Mouse (Mus musculus) lung, postnatal 25 days (tissue): ENCODE data around the gene Gm44511.
"Not testable (repeated sequence)": the region's sequence is repeated elsewhere in the genome, so short reads cannot be mapped to it uniquely, and the experiment has no call there.

Experiments
- DNase-seq: peaks from one replicate; pipeline ENCODE4 v3.0.0; 2022; ENCODE audit warnings: low spot score

The Gm44511 gene

DNA sequence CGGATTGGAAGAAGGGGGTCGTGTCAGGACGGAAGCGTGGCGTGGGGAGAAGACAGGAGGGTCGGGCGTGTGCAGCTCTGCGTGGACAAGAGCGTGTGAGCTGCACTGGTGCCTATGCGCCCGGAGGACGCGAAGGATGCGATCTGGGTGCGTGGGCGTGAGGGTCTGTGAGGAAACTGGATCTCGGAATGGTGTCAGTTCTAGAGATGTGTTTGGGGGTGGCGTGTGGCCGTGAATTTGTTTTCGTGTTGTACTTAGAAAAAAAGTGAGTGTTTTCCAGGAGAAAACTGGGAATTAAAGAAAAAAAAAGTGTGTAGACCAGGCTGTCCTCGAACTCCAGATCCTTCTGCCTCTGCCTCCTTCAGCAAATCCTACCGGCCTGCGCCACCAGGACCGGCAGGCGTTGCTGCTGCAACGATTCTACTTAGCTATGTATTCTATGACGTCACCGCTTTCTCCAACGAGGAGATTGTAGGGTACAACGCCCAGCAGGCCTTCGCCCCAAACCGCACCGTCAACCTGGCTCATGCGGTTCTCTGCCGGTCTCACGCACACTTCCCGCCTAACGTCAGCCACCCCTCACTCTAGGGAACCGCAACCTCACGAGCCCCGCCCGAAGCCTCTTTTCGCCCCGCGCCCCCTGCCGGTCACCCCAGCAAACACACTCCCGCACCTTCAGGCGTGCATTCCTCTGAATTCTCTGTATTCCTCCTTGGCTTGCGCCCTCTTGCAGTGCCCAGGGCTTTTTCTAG lies 26.8 kb downstream of the Gm44511 start:
- DNase-seq: peak; percentile 89

DNA sequence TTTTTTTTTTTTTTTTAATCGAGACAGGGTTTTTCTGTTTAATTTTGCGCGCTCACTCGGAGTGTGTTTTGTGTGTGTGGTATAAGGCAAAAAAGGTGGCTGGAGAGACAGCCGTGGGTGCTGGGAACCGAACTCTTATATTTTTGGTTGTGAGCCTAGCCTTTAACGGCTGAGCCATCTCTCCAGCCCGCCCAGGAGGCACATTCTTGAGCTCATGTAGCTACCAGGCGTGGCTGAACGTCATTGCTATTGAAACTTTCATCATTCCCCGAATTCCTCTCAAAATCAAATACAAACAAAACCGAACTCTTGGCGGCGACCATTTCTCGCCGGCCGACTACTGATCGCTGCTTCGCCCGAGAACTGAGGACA lies 27.4 kb downstream of the Gm44511 start:
- DNase-seq: peak; percentile 81

DNA sequence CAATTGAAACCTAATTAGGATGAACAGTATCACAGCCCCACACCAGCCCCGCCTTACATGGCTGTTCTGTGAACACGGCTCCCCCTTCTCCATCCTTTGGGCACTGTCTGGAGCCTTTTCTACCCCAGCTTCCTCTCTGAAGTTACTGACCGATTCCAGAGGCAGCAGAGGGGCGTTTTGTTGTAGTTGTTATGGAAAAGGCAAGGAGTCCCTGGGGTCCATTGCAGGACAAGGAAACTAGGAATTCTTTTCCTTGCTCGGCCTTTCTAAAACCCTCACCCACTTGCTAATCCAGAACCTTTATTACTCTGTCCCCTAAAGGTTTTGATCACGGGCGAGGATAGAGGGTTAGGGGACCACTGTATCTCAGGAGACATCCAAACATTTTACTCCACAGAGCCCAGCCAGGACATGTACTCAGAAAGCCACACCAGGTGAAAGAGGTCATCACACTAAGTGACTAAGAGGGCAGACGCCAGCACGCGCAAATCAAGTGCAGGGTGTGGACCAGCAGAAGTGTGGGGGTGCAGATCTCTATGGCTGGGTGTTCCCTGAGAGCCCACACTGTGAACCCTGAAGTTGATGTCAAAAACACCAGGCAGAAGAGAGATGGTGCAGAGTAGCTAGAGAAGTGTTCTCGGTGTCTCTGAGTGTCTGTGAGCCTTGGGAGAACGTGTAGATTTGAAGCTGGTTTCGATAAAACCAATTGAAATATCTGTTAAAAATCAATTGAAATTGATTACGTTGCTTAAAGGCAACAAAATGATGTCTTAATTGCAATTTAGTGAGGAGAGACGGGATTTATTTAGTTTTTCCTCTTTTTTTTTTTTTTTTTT lies 28.0 kb downstream of the Gm44511 start:
- DNase-seq: peak; percentile 29

DNA sequence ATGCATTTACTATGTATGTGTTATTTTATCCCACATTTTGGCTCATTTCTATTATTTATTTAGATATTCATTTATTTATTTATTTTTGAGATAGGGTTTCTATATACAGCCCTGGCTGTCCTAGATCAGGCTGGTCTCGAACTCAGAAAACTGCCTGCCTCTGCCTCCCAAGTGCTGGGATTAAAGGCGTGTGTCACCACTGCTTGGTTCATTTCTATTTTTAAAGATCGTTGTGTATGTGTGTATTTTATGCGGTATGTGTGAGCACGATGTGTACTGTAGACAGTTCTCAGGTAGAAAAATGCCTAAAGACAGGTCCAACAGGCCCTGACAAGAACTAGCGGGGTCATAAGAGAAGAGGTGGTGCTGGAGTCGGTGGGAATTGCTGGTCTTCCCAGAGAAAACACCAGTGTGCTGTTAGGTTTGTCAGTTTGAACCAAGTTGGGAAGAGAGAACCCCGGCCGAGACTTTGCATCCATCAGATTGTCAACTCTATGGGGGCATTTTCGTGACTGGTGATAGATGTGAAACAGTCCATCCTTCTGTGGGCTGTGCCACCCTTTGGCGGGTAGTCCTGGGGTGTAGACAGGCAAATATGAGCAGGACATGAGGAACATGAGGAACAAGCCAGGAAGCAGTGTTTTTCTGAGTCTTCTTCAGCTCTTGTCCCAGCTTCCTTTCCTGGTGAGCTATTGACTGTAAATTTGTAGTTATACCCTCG lies 28.8 kb downstream of the Gm44511 start:
- DNase-seq: no peak

DNA sequence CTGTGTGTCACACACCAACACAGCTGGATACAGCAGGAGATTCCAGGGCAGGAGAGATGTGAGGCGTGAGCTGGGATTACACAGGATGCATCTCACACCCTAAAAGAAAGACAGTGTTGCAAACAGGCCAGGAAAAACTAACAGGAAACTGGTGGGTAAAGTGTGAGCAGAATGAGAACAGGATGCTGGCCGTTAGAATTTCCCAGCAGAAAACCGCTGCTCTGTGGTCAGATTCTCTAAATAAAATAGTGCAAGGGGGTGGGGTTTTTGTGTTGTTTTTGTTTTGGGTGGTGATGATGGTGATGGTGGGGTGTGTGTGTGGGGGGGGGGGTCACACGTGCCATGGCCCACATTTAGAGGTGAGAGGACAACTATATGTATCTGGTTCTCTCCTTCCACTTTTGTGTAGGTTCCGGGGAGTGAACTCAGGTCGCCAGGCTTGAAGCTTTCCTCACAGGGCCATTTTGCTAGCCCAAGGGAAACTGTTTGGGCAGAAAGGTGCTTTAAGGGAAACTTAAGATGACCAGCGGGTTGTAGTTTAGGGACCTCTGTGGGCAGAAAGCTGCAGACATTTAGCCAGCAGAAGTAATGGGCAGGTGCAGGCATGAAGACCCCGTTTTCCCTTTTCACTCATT lies 29.7 kb downstream of the Gm44511 start:
- no peak for DNase-seq

DNA sequence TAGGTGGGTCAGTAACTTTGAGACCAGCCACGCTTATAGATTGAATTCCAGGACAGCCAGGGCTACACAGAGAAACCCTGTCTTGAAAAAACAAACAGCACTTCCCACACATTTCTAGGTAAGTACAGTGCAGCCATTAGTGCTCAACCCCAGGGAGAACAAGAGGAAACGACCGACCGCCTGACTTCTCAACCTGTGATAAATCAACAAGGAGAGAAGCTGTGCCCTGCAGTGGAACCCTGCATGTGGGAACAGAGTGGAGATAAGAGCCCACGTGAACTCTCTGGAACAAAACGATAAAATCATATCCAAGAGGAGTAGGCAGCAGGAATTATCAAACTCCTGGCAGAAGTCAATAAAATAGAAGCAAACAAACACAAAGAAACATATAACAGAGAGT lies 32.4 kb downstream of the Gm44511 start:
- DNase-seq: no peak

DNA sequence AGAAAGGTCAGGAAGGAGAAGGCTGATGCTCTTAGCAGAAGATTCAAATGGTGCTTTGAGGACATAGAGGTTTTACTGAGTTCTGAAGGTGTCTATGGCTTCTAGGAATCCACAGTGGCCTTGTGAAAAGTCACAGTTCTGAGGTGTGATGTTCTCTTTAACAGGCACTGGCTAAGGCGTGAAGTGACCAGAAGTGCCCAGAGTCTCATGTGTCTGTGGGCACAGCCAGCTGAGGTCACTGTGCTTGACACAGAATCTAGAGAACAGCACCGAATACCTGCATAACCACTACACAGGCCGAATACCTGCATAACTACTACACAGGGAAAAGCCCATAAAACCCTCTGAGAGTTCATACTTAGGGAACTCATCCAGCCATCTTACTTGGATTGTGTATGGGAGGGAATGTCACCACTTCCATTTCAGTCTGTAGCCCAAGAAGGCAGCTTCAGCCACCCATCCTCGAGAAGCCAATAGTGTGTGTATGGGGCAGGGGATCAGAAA lies 35.6 kb downstream of the Gm44511 start:
- not testable (repeated sequence) for DNase-seq

DNA sequence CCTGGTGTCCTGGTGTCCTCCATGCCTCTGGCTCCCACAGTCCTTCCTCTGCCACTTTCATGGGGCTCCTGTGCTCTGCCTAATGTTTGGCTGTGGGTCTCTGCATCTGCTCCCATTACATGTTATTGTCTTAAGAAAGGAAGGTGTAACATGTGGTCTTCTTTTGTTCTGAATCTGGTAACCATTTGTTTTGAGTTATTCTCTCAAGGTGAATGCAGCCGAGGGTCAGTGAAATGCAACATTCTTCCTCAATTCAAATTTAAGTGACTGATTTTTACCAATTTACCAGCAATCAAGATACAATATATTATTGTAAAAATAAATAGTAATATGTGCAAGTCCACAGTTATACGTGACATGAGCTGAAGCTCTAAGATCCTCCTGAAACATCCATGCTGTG lies 37.0 kb downstream of the Gm44511 start, which contains the start of gene Klrb1c:
Gene Klrb1c (minus strand): TSS at position 101 of the 400 bp plus-strand sequence.
- DNase-seq: no peak

DNA sequence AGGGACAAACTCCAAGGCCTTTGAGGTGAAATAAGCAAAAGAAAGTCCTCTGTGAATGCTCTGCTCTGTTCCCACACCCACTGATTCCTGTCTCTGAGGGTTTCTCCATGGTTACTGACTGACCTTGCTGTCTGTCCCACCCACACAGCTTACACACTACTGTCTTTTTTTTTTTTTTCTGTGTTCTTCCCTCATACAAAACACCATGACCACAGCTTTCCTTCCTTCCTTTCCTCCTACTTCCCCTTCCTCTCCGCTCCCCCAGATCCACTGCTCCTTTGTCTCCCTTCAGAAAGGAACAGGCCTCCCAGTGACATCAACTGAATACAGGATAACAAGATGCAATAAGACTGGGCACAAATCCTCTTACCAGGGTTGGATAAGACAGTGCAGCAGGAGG lies 37.6 kb downstream of the Gm44511 start:
- DNase-seq: no peak

DNA sequence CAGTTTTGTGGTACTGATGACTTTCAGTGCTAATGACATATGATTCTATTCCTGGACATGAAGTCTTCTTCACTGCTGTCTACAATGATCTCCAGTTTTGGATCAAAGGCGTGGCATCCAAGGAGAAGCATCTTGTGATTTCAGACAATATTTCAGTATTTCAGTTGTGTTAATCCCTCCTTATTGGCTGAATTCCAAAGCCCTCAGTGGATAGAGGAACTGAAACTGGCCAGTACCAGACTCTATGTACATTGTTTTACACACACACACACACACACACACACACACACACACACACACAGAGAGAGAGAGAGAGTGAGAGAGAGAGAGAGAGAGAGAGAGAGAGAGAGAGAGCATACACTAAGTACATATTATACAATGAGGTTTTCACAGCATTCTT lies 39.7 kb downstream of the Gm44511 start:
- not testable (repeated sequence) for DNase-seq

DNA sequence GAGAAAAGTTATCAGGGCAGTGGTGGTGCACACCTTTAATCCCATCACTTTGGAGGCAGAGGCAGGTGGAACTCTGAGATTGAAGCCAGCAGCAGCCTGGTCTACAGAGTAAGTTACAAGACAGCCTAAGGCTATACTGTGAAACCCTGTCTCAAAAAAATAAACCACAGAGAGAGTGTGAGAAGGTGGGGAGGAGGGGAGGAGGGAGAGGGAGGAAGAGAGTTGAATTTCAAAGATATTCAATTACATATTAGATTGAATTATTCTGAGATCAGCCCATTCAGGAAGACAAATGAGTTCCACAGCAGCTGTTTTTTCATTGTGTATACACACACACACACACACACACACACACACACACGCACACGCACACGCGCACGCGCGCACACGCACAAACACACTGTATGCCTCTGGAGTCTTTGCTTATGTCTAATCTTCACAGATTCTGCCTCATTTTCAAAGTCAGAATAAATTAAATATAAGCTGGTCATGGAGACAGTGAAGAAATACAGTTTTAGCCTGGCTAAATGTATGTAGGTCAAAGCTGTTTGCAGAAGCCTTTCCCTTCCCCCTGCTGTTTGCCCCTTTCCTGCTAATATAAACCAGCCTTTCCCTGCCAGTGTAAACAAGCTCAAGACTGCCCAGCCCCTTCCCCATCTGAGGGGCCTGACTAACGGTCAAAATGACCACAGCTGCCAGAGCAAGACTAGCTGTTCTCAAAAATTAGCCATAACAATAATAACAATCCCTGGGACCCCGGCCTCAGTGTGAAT lies 56.4 kb downstream of the Gm44511 start:
- DNase-seq: no peak

DNA sequence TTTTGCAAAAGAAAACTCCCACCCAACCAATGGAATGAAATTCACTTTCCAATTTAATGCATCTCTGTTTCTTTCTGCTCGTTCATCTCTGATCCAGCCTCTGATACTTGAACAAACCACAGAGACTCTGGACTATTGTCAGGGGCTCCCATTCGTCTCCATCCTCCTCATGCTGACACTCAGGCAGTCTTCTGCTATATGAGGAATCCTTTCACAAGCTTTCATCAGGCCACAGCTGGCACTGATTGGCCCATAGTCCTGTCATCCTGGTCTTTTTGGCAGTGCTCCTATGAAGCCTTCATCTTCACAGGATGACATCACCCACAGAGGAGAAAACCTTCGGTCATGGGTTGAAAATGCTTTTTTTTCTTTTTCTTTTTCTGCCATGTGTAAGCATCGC lies 58.1 kb downstream of the Gm44511 start:
- DNase-seq: no peak

DNA sequence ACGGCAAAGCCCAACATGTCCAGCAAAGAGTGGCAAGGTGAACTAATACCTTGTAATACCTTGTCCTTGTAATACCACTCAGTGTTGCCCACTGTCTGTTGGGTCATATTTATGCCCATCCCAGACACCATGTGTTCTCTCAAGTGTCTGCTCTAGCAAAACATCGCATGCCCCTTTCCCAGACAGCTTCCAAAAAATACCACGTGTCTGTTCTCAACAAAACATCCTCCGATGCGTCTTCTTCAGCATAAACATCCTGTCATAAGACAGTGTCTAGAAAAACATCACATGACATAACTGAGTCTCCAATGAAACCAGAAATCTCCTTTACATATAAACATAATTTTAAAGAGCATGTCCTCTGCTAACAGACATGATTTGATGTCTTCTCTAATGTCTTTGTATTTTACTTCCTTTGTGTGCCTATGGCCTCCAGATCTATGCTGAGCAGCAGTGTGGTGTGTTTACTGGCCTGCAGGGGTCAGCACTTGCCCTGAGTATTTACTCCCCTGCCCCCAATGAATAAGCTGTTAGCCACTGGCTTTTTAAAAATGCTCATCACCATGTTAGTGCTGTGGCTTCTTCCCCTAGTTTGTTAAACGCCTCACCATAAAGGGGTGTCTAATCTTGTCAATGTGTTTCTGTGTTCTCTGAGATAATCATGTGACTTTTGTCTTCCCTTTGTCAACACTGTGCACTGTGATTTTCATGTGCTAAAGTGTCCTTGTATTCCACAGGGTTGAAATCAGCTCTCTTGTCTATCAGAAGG lies 59.4 kb downstream of the Gm44511 start:
- DNase-seq: peak; percentile 60

DNA sequence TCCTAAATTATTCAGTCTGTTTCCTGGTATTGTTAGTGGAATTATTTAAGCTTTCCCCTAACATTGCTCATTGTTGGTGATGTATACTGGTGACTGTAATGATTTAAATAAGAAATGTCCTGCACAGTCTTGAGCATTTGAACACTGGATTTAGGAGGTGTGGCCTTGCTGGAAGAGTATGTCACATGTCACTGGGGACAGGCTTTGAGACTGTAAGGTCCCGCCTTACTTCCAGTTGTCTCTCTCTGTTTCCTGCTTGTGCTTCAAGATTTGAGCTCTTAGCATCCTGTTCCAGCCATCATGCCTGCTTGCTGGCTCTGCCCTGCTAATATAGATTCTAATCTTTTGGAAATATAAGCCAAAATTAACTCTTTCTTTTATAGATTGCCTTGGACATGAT lies 60.9 kb downstream of the Gm44511 start:
- no peak for DNase-seq

DNA sequence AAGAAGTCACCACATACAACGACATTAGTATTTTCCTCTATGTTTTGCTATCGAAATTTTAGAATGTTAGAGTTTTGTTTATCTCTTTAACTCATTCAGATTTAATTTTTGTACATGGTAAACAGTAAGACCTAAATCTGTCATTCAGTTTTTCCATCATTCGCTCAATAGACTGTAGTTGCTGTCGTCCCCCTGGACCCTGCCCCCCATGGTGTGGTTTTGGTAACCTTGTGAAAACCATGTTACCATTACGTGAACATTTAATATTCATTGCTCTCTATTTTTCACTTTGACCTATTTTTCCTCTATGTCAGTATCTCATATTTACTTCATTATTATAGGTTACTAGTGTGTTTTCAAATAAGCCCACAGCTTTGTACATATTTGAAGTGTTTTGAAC lies 61.5 kb downstream of the Gm44511 start:
- no peak for DNase-seq

DNA sequence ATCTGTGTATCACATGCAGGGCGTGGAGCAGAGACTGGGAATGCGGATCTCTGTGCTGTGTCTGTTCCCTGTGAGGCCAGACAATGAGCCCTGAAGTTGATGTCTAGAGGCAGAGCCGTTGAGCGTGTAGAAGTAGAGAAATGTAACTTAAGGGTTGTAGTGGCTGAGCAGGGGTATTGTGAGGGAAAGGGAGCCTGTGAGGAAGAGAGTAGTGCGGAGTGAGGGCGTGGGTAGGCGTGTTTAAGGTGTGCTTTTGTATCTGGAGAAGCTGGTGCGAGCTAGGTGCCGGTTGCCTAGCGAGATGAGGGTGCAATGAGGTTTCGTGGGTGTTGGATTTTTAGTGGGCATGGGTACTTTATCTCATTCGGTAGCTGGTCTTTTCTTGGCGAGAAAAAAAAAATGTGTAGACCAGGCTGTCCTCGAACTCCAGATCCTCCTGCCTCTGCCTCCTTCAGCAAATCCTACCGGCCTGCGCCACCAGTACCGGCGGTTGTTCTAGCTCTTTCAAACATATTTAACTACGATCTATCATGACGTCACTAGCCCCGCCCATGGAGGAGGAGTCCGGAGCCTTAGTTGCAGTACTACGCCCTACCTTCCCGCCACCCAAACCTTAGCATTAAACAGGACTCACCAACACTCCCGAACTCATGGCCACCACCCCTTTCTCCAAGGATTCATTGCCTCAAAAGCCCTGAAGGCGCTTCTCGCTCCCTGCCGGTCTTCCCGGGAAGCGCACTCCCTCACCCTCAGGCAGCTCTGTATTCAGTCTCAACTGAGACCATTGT lies 62.2 kb downstream of the Gm44511 start:
- DNase-seq: peak; percentile 98

DNA sequence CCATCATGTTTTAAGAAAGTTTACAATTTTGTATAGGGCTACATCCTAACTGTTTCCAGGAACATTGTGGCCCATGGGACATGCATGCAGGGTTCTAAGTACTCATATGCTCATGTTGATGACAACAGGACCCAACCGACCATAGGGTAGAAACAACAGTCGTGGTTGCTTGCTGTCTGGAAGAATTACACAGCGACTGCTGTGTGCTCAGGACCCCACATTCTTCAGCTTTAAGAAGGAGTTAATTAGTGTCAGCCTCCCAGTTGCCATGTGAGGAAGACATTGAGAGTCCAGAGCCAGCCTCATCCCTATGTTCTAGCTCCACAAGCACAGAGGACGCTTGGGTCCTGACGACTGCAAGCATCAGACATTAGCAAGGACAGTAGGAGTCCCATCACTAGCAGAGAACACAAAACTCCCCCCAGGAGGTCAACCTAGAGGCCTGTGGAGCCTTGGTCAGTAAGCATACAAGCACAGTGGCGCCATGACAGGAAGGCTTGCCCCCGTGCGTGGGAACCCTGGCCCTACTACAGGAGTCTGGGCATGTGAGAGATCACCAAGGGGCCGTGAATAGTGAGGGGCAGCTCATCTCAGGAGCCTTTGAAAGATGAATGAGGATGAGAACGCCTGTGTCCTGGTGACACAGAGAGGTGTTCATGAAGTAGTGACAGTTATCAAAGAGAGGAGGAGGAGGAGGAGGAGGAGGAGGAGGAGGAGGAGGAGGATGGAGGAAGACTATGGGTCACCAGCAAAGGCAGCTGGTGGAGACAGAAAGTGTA lies 63.0 kb downstream of the Gm44511 start:
- not testable (repeated sequence) for DNase-seq

DNA sequence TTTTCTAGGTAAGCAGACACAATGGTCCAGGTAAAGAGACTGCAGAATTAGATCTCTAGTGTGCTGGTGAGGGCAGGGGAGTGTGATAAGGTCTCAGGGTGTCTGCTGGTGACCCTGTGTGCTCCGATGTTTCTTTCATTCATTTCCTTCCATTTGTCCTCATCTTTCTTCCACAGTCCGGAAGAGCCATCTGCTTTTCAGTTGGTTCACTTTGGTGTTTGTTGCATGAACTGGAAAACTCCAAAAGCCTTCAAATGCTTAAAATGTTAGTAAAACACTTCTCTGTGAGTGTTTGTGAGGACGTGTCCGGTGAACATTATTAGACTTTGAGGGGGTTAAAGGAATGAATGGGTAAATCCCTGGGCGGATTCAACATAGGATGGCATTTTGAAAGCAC lies 65.0 kb downstream of the Gm44511 start:
- no peak for DNase-seq
